Mouse (Mus musculus) CD4-positive, CD25-positive, alpha-beta regulatory T cell, adult 2 months (primary cell): ENCODE measurements around the gene Rpl9.

ENCODE experiments used
- DNase-seq: peaks from one replicate; pipeline ENCODE4 v3.0.0-alpha.2; 2012; ENCODE audit warnings: low read depth, low spot score

Rpl9 gene

DNA sequence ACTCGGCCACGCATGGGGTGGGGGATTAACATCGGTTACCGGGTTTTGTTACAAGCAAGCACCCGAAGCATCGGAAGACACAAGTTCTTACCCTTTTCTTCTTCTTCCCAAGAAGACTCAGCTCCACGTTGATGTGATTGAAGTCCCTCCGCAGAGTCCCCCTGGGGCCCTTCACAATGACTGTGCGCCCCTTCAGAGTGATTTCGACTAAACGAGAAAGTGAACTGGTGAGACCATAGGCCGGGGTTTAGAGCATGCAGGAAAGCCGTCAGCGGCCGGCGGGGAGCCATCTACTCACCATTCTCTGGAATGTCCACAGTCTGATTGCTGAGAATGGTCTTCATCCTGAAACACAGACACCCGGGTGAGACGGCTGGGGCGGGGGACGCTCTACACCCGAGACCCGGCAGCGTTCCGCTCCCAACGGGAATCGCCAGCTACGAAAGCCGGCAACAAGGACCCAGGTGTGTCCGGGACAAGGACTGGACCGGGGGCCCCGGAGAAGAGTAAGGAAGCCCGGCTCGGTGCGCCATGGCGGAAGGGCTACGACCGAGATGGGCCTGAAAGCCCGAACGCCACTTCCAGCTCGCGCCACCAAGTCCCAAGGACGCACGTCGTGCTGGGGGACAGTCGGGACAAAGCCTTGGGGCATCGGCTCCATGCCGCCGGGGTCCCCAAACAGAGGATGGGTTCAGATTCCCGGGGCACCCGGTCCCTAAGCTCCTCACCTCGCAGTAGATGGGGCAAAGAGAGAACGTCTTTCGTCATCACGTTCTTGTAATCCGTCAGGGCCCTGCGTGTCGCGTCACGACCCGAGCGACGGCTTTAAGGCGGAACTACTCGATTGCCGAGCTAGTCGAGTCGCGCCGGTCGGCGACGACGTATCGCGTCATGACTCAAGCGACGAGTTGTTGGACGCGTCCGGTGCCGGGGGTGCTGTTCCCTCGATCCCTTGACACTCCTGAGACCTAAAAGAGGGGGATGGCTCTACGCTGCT is at the start of gene Rpl9, which contains the start of gene Lias:
Gene Rpl9, minus strand, starts transcription at position 797 of the 997 bp plus-strand sequence.
Gene Lias, plus strand, starts transcription at position 850 of the 997 bp plus-strand sequence.
- DNase-seq, result peak; percentile 99

DNA sequence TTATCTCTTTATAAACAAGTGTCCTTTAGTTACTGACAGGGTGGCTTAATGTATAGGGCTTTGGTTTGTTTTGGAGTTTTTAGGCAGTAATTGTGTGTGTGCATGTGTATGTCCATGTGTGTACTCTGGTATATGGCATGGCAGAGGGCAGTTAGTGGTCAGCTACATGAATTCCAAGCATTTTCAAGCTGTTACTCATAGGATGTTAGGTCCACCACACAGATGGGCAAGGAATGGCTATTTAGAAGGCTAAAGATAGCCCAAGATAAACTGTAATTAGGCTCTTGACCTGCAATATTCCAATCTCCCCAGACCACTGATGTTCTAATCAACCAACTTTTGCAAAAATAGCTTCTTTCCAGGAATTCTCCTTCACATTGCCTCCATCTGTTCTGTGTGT is 46.8 kb upstream of the Rpl9 start:
- no peak for DNase-seq

DNA sequence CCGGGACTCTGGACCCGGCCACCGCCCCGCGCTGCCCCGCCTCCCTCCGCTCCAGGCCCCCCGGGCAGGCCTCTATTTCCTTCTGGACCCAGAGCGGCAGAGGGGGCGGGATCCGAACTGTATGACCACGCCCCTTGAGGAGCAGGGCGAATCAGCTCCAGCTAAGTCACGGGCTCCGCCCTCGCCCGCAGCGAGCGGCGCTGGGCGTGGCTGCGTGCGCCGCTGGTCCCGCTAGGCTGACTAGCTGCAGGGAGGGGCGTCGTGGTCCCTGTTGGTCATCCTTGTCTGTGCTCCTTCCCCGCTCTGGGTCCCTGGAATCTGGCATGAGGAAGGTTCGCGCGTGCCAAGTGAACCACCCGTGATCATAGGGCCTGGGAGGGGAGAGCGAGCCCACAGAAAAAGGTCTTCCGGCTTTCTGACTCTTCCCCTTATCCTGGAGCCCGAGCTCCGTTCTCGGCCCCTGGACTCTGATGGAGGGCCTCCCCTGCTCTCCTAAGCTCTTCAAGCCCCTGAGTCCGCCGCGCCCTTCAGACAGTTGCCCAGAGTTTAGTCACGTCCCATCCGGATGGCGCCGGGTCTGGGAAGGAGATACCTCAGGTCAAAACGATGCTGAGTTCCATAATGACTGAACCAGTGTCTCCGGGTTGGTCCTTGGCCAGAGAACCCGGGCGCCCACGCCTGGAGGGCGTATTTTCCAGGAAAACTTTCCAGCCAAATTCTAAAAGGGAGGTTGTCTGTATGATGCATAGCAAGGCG is 44.7 kb upstream of the Rpl9 start, which contains the start of gene Ugdh:
Gene Ugdh, minus strand, starts transcription at position 144 of the 756 bp plus-strand sequence.
- peak; percentile 97 for DNase-seq

DNA sequence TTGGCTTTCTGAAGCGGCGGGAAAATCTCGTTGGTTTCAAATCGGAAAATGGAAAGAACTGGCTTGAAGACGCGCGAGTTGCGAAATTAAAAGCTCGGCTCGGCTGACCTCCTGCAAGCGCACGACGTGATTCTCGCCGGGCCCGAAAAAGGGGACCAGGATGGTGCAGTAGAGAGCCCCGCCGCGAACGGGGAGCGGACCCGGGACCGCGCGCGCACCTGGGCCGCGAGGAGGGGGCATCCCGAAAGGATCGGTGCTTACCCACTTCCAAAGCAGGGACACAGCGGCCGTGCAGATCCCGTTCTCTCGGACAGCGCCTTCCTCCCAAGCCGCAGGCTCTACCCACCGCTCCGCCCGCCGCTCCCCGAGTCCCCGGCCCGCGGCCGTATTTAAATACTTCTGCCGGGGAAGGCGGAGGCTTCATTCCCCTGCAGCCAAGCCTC is 44.1 kb upstream of the Rpl9 start:
- no peak for DNase-seq

DNA sequence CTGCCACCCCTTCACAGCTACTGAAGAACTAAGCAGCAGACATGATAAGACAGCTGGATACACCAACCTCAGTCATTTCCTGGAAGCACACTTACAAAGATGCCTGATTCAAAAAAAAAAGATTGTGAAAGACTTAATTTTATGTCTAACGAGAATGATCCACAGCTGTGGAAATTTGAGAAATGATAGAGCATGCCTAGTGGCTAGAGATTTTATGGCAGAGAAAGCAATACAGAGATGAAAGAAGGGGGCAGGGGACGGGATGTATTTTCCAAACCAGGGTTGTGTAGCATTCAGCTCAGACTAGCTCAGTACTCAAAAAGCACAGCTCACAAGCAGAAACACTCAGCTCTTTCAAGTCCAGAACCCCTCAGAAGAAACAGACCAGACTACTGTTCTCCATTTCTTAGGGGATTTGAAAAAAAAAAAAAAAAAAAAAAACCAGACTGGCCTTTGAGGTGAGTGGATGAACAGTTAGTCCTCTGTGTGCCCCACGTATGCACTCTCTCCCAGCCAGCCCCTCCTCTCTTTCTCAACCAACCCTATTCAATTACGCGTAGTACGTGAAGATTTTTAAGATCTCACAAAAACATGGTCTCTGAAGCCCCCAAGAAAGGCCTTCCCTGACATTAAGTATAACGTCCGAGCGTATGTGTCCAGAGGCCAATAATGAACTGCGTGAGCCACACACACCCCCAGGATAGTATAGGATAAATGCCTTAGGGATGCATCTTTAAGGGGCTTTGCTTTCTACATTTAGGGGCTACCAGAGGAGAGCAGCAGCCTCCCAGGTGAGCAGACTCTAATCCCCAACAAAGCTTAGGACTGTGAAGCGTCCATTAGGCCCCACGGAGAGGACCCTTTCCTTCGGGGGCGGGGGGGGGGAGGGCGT is 43.5 kb upstream of the Rpl9 start:
- peak; percentile 23 for DNase-seq

DNA sequence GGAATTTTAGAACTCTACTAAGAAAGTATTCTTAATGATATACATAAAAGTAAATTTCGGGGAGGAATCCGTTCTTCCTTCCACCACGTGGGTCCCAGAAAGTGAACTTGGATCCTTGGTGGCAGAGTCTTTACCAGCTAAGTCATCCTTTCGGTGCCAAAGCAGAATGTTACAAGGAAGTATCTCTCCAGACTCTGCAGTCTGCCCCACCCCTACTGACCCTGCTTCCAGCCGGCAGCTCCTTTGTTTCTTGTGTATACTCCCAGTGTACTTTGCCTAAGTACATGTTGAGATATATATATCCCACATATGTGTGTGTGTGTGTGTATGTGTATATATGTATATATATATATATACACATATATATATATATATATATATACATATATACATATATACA is 38.2 kb upstream of the Rpl9 start:
- DNase-seq, result no peak

DNA sequence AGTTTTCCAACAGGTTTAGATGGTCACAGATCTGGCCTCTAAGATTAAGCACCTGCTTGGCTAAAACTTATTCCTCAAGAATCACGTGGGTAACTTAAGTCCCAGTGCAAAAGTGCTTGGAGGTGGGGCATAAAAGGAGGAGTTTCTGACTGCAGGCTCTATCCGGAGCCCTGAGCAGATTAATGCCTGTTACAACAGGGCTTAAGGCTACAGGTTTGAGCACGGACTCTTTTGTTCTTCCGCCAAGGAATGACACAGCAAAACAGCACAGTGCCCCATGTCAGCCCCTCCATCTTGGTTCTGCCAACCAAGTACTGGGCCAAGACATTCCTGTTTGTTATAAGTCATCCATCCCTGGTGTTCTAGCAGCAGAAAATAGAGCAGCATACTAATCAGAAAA is 37.1 kb upstream of the Rpl9 start:
- DNase-seq, result no peak

DNA sequence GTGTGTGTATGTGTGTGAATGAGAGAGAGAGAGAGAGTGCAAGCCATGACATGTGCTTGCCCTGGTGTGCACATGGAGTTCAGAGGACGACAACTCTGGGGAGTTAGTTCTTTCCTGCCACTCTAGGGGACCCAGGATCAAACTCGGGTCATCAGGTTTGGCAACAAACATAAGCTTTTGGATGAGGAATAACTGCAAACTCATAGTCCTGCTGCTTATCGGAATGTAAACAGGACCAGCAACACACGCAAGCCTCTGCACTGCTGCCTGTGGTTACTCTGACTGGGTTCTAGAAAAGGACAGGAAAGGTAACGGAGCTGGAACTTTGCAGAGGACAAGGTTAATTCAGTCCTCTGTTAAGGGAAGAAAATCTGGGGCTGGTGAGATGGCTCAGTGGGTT is 34.0 kb upstream of the Rpl9 start:
- DNase-seq, result no peak

DNA sequence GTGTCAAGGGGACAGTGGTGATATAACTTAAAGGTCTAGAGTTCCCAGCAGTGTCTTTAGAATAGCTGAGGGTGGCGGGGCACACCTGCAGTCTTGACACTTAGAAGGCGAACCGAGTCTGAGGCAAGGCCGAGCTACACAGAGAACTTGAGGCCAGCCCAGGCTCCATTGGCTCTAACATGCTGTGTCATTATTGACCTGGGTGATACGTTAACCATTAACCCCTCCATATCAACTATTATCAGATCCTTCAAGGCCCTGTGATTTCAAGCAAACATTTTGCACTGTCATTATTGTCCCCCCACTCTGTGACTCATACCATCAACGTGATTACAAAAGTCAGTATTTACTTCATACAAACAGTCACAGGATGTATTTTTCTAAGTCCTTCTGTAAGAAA is 33.0 kb upstream of the Rpl9 start:
- DNase-seq, result no peak

DNA sequence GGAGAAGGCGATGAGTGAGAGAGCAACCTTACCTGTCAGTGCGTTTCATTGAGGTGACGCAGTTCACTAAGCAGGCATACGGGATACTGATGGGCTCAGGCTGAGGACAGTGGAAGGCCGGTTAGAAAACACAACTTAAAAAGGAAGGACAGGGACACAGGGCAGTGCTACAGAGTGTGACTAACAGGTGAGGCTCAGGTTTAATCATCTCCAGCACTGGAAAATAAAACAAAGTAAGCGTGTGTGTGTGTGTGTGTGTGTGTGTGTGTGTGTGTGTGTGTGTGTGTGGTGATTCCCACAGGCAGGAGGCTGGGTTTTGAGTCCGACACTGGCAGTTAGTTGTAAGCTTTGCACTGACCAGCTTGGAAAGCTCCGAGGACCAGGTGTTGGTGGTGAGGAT is 31.6 kb upstream of the Rpl9 start:
- no peak for DNase-seq

DNA sequence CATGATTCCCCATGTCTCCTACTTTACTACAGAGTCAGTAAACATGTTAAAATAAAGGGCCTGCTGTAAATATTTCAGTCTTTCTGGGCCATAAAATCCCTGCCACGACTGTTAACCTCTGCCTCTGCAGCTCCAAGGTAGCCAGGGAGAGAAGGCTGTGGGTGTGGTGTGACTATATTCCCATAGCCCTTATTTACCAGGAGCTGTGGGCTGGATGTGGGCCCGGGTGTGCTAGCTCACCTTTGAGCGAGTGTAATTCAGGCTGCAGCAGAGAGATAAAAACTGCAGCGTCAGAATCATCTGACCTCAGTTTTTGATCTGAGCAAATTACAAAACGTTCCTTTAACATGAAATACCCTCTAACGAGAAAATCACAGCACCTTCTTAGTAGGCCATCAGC is 29.6 kb upstream of the Rpl9 start:
- DNase-seq, result no peak

DNA sequence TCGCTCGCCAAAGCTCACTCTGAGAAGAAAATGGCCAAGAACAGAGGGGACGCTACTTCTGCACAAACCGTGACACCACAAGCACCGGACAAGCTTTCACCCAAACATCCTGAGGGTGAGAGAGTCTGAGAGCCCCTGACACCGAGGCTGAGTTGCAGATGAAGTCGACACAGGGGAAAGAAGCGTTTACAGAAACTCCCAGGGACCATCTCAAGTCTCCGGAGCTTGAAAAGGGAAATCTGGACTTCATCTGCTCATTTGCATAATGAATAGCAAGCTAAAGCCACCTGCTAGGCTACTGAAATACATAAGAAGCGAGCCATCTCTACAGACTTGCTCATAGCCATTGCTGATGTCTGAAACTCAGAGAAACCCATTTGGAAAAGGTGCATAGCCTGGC is 27.9 kb upstream of the Rpl9 start:
- no peak for DNase-seq

DNA sequence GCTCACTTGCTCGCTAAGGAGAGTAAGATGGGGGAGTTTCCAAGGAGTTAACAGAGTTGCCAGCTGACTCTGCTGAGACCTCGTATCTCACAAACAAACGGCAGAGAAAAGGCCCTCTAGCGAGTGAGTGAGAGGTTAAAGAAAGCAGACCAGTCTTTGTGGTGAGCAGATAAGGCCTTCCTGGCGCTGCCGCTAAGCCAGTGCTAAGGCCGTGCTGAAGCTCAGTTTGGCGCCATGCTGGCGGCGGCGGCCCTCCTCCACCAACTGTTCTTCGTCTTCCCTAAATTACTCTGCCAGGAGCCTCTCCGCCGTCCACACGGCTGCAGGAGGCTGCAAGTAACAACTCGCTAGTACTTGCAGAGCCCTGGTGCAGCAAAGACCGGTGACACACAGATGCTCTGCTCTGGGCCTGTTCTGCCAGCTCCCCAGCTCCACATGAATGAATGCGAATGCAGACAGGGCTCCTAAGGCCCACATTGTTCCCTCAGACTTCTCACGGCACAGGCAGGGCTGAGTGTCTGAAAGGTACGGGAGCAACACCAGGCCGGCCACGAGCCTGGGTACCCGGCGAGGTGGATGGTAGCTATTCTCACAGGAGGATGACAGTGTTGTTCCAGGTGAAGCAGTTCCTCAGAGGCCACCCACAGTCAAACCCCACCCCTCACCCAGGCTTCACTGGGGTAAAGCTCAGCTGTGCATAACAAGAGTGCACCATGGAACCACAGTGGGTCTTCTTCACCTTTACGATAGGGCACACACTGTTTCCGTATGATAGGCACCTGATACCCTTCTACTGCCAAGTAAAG is 24.6 kb upstream of the Rpl9 start:
- no peak for DNase-seq

DNA sequence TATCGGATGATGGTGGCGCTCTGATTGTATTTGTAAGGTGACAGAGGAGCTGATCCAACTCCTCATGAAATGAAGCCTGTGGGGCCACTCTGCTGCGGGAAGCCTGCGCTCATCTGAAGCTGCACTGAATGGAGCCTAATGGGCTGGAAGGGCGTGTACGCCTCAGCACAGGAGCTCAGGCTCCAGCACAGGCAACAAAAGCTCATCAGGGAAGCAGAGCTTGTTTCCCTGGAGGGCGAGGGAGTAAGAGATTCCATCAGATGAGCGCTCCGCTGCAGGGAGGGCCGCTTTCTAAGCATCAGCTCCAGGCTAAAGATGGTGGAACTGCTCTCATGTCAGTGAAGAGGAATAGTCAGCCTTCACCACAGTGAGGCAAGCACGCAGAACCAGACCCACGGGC is 16.7 kb upstream of the Rpl9 start:
- DNase-seq, result no peak

DNA sequence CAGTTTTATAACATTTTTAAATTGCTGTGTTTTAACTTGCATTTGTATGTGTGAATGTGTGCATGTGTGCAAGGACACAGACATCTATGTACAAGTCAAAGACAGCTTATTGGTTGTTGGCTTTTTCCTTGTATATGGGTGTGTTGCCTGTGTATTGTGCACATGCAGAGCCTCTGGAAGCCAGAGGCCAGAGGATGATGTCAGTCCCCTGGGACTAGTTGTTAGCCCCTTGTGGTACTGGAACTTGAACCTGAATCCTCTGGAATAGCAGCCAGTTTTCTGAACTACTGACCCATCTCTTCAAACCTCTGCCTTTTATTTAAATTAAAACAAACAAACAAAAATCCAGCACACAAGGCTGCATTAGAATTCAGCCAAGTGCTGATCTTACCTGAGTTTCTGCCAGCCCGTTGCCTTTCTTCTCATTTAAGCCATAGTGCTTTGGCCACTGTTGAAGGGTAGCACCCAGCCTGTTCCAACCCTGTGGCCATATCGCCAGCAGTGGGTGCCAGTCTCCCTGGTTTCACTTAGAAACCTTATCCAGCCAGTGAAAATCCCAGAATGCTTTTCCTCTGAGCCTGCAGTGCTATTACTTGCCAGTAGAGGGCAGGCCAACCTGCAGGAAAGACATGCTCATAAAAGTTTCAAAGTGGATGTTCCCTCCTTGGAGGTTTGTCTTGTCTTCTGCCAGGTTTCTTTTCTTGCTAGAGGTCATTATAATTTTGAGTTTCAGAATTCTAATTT is 10.2 kb upstream of the Rpl9 start:
- peak; percentile 85 for DNase-seq

DNA sequence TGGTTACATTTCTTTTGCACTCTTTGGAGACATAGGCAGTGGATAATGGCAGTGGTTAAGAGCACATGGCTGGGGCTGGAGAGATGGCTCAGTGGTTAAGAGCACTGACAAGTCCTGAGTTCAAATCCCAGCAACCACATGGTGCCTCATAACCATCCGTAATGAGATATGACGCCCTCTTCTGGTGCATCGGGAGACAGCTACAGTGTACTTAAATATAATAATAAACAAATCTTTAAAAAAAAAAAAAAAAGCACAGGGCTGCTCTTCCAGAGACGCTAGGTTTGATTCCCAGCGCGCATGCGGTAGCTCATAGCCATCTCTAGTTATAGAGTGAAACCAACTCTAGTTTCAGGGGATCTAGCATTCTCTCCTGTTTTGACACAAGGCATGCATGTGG is 3.2 kb upstream of the Rpl9 start:
- DNase-seq, result peak; percentile 35

DNA sequence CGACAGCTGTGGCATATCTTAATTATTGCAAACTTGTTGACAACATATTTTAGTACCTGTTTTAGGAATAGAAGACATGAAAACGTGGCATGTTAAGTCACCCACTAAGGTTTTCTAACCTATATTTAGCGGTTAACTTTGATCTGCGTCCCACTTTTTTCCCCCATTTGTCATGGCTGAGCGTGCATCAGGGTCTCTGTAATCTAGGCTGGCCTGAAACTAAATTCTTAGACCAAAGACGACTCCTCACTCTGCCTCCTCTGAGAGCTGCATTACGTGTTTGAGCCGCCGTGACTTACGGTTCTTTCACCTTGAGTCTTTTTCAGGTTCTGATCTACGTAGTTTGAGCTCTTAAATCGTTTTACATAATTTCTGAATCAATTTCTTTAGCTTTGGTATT is 509 bp upstream of the Rpl9 start:
- peak; percentile 56 for DNase-seq

DNA sequence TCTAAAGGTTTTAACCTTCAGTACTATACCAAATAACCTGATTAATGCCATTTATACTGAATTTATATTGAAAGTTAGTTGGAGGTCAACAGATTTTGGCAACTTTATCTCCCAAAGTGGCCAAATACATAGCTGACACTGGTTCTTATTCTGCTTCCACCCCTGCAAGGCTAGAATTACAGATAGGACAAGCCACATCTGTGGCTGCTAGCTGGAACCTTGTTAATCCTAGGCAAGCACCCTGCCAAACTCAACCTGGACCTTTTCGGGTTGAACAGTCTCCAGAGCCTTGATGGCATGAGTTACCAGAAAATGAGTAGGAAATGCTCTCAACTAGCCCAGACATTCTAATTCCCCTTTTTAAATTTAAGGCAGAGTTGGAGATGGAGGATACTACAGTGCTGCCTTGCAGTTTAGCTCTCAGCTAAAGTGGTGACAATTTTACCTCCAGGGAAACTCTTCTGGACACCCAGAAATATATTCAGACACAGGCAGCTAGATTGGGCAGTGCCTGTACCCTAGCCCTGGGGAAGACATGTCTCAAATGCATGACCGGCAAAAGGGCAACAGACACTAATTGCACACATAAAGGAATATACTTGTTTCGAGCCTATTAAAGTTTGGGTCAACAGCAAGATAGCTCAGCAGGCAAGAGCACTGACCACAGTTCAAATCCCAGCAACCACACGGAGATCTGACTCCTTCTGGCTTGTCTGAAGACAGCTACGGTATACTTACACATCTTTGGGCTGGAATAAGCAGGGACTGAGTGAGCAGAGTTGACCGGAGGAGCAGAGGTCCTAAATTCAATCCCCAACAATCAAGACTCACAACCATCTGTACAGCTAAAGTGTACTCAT is 4.0 kb downstream of the Rpl9 start:
- no peak for DNase-seq

DNA sequence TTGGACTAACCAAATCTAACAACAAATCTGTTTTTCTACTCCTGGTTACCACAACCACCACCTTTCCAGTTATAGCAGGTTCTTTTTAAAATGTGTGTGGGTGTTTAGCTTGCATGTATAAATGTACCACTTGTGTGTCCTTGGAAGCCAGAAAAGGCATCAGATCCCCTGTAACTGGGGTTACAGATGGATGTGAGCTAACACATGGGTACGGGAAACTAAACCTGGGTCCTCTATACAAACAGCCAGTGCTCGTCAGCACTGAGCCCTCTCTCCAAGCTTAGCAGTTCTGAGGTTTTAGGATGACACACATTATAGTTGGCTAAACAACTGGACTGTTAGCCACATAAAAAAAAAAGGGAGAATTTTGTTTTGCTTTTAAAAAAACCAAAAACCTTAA is 5.5 kb downstream of the Rpl9 start:
- DNase-seq, result no peak
